Mouse (Mus musculus) cerebral cortex, adult 2 months (tissue): Measurements from ENCODE around the gene Ap3m1.

Experiments used
- WGBS: fragments of 180-500 bp; shearing (Covaris S2); methylation state at CpG from one replicate; pipeline ENCODE4 v1.1.7; 2018; 5-methylcytosine and 5-hydroxymethylcytosine counted together

The Ap3m1 gene

DNA sequence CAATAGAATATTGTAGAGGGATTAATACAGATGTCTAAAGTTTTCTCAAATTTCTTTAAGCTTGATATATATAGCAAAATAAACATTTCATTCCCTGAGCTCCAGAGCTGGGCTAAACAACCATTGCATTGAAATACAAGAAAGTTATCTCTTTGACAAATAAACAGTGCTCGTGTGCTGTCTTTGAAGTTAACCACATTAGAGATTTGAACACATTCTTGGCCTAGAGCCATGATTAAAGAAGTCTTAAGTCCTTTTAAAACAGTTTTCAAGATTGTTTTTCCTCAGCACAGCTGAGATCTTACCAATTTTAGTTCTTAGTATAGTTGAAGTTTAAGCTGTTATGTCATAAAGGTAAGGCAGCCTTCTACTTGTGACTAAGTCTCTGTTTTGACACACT lies 12.0 kb upstream of the Ap3m1 start:
- WGBS = 56% methylated on average over 1 of the region's 1 CpGs

DNA sequence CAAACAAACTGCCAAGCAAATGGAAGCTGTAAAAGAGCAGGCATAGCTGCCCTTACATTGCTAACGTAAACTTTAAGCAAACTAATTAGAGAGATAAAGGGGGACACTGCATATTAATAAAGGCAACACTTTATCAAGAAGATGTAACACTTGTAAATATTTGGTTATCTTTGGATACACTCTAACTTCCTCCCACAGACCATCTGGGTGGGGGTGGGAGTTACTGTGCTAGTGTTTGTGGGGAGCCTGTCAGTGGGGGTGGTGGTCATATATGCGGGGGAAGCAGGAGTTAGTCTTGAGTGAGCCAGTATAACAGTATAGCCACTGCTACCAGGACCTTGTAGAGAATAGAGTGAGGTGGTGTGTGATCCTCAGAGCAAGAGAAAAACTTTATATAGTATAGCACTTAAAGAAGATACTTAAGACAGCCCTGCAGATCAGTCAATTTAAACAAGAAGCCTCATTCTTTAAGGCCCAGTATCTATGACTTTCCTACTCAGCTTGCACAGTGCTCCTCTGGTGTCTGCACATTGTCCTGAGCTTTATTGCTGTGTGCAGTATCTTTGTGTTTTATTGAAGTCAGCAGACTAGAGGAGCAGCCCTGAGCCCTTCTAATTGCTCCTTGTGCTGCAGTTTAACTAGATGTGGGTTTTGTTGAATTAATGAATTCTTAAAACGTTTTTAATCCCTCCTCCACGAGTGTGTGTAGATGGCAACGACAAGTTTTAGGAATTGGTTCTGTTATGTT lies 10.6 kb upstream of the Ap3m1 start:
- 64% methylated on average over 5 of the region's 5 CpGs for WGBS

DNA sequence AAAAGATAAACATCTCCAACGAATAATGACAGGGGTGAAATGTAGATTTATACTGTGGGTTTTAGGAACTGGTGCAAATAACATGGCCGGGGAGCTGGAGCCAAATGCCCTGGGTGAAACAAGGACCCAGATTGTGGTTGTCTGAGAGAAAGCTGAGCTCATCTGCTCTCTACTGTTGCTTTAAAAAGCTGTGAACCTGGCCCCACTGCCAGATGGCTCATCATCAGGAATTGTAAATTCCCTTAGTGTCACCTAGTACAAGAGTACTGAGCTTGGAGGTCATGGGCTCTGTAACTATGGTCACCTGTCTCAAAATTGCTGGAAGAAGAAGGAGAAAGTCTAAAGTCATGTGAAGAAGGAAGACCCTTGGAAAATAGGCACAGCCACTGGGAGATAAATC lies 6.7 kb upstream of the Ap3m1 start:
- WGBS = 85% methylated on average over 2 of the region's 2 CpGs

DNA sequence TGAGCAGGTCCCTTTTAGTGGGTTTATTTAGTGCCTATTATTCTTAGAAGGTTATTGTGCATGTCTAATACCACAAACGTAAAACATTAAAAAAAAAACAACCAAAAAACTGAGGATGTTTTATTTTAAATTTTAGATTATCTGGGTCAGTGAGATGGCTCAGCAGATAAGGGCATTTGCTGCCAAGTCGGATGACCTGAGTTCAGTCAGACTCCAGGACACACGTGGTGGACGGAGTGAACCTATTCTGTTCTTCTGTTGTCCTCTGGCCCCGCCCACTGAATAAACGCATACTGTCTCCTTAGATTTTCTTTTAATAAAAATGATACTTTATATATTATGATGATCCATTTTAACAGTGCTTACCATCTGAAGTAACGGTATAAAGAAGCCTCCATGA lies 1.3 kb upstream of the Ap3m1 start:
- 66% methylated on average over 7 of the region's 7 CpGs for WGBS

DNA sequence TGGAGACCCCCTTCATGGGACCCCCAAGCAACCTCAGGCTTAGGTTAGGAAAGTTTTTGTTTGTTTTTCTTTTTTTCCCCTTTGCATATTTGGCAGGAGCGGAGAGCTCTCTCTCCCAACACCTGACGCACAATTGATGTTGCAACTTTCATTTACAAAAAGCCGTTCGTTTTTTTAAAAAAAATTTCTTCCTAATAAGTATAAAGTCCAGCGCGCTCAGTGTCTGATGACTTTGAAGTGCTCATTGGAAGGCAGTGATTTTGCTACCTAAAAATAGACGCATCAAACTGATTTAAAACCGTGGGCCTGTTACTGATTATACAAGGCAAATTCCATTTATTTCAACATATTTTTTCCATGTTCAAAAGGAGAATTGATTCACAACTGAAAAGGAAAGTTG lies 843 bp upstream of the Ap3m1 start:
- 6% methylated on average over 8 of the region's 8 CpGs for WGBS

DNA sequence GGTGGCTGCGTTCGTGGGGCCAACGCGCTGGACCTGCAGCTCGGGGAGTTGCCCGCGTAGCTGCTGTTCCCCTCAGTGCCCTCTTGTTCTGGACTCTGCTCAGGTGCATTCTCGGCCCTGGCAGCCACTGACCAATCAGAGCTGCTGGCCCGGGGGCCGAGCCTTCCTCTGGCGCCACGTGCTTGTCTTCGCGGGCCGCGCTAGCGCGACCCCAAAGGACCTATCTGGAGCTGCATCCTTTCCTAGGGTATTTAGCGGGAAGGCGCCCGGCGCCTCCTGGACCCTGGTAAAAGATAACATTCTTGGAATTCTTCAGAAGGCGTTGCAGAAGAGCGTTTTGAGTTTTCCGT lies 448 bp upstream of the Ap3m1 start:
- WGBS = under 1% methylated on average over 25 of the region's 25 CpGs

DNA sequence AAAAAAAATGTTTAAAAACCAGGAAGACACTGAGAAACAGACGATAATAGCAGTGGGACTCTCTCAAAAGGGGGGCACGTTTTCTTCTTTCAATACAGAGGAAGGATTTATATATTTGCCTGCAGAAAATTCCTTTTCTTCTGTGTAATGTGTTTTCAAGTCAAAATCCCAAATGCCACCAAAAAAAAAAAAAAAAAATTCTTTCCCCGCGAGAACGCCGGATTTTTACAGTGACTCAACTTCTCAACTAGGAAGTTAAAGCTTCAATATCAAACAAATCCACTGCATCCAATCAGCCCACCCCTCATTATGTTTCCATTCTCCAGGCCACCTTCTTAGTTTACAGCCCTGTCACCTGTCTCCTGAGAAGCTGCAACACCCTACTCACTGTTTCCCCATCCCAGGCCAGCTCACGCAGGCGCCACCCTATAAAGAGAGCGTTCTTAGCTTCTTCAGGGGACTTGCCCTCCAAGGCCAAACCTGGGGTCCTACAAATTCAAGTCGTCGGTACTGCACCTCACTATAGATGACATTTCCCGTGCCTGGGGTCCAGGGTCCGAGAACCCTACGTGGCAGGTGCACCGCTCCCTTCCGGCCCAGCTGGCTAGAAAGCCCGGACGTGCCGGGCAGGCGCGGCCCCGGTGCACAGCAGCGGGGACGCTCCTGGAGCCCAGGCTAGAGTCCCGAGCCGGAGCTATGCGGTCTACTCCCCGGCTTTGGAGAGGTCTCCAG lies 762 bp downstream of the Ap3m1 start:
- 4% methylated on average over 28 of the region's 28 CpGs for WGBS

DNA sequence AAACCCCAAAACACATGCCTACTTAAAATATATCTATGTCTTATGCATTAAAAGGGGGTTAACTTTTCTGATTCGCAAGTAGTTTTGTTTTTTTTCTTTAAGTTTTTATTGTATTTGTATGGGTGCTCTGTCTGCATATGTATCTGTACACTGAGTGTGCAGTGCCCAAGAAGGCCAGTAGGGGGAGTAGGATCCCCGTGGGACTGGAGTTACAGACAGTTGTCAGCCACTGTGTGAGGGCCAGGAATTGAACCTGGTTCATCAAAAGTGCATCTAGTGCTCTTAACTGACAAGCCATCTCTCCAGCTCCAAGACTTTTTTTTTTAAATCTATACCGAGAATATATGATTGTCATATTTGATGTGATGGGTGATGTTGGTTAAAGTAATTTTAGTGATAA lies 1.6 kb downstream of the Ap3m1 start:
- WGBS = 65% methylated on average over 3 of the region's 3 CpGs

DNA sequence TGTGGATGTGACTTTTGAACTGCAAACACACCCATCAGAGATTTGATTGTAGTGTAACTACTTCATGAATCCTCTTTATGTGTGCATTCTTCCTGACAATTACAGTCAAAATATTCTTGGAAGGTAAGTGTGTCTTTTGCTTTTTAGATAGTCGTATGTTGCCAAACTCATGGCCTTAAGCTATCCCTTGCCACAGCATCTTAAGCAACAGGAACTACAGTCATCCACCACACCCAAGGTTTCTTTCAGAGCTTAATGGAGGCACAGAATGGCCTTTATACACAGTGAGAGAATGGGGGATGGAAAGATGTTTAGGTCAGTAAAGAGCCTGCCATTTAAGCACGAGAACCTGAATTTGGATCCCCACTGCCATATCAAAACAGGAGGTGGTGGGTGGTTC lies 4.5 kb downstream of the Ap3m1 start:
- WGBS = 61% methylated on average over 2 of the region's 2 CpGs

DNA sequence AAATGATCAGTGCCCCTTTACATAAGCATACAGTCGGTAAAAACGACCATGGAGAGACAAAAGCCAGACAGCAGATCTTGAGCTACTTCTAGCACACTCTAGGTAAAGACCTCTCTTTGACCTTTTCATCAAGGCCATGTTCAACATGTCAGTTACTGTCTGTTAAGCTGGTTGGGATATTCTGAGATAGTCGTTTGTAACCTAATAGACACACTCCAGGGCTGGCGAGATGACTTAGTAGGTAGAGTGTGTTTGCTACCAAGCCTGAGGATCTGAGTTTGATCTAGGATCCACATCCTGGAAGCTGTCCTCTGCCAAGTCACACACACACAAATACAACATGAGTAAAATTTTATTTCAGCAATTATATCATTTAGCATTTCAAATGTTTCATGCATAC lies 12.7 kb downstream of the Ap3m1 start:
- WGBS = 81% methylated on average over 4 of the region's 4 CpGs

DNA sequence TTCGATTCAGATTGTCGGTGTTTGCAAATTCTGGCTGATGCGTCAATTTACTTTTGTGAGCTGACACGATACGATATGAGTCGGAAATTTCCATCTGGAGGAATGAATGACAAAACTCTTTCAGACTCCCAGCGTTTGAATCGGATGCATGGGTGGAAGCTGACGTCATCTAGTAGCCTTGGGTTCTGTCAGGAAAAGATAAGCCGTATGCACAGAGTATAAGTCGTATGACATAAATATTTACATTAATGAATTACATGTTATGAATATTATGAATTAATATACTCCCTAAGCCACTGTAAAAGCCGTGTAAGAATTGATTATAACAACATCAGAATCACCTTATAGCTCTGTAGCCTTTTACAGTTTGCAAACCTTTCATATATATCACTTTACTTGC lies 13.2 kb downstream of the Ap3m1 start:
- WGBS = 64% methylated on average over 12 of the region's 12 CpGs

DNA sequence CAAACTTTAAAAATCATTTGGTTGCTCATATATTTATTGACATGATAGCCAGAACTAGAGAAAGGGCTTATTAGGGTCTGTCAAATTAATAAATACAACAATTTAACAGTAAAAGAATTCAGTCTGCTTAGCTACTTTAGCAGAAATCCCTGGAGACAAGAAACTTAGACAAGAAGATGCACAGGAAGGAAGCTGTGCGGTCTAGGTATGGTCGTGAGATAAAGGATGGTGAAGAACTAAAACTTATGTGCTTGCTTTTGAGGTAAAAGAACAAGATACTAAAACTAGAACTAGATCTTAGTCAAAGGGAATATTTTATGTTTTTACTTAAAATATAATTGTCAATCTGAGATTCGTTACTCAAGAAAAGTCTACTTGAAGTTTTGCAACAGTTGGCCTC lies 17.5 kb downstream of the Ap3m1 start:
- WGBS = 84% methylated on average over 3 of the region's 3 CpGs

DNA sequence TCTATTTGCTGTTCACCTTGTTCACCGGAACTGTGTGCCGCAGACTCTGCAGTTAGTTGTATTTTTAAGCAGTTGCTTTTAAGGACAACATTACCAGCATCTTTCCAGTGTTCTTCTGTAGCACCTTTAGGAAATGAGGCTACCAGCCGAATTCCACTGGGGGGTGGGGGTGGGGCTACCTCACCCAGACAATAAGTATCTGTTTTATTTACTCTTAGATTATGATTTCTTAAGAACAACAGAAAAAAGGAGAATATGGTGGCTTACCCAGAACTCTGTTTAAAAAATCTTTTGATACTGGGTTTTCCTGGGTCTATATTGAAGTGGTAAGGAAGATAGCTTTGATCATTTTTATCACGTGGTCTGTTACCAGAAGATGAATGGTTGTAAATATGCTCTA lies 18.0 kb downstream of the Ap3m1 start:
- 66% methylated on average over 4 of the region's 4 CpGs for WGBS

DNA sequence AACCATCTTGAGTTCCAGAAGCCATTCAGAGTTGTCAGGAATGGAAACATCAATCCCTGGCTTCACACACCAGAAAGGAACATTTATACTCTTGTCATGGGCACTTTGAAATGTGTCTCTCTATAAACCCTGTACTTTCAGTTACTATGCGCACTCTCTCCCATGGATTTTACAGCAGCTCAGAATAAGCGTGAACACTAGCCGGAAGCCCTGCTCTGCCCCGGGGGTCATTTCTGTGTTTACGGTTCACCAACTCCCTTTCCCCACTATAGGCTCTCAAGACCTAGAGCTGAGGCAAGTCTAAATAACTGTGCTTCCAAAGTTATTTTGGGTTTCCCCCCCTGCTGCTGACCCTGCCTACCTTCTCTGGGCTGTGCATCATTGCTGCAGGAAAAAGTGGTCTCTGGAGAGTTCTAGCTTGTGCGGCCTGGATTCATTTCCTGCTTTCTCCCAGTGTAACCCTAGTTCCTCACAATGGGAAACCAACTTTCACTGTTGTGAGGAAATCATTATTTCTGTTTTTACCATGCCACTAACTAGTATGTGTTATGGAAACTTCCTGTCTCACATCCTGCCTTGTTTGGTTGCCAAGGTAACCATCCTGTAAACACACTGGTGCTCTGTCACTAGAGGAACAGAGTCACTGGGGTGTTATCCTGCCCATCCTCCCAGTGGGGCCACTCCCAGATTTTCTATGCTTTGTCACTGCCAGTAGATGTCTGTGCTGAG lies 20.4 kb downstream of the Ap3m1 start:
- WGBS = 67% methylated on average over 6 of the region's 6 CpGs

DNA sequence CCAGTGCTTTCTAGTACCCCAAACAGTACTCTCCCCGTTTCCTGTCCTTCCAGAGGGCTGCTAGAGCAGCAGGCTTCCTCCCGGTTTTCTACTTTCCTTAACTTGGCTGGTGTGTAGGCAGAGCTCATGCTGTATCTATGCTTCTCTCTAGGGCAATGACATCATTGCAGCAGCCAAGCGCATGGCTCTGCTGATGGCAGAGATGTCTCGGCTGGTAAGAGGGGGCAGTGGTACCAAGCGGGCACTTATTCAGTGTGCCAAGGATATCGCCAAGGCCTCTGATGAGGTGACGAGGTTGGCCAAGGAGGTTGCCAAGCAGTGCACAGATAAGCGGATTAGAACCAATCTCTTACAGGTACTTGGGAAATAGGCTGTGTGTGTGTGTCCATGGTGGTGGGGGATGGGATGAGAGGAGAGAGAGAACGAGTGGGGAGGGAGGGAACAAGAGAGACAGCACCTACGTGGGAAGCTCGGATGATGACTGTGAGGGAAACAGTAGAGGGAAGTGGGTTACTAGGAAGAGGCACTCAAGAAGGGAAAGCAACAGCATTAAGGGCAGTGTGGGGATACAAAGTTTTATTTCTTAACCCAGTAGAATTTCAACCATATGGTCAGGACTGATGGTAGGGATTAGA lies 23.2 kb downstream of the Ap3m1 start:
- WGBS = 37% methylated on average over 11 of the region's 11 CpGs

DNA sequence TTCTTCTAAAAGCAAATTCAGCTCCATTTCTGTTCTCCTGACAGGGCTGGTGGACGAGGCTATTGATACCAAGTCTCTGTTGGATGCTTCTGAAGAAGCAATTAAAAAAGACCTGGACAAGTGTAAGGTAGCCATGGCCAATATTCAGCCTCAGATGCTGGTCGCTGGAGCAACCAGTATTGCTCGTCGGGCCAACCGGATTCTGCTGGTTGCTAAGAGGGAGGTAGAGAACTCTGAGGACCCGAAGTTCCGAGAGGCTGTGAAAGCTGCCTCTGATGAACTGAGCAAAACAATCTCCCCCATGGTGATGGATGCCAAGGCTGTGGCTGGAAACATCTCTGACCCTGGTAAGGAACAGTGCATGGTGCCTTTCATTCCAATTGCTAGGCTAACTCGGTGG lies 31.9 kb downstream of the Ap3m1 start:
- 78% methylated on average over 8 of the region's 8 CpGs for WGBS

DNA sequence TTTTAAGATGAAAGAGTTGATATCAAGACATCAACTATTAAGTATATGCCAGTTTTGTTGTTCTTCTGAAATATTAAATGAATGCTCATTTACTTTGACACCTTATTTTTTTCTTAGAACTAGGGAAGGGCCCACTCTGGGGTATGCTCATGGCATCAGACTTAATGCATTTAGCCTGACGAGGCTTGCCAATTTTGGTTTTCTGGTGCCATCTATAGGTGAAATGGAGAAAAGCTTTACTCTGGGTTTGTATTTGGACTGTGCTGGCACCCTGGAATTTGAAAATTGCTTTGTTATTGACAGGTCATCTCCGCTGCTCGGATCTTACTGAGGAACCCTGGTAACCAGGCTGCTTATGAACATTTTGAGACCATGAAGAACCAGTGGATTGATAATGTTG lies 33.3 kb downstream of the Ap3m1 start:
- WGBS = 39% methylated on average over 3 of the region's 3 CpGs

DNA sequence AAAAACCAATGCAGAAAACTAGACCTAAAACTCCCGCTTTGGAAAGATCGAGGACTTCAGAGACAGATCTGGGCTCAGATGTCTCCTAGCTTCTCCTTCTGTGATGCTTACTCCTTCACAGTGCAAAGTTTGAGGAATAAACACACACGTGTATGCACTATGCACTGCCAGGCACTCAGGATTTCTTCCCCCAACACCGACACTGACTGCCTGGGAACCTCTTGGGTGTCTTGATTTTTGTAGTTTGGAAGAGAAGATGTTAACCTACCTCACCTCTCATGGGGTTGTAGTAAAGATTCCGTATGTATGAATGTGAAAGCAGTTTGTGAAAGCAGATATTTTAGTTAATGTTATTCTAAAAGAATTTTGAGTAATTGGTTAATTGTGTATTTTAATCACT lies 34.4 kb downstream of the Ap3m1 start:
- WGBS = 90% methylated on average over 5 of the region's 5 CpGs

DNA sequence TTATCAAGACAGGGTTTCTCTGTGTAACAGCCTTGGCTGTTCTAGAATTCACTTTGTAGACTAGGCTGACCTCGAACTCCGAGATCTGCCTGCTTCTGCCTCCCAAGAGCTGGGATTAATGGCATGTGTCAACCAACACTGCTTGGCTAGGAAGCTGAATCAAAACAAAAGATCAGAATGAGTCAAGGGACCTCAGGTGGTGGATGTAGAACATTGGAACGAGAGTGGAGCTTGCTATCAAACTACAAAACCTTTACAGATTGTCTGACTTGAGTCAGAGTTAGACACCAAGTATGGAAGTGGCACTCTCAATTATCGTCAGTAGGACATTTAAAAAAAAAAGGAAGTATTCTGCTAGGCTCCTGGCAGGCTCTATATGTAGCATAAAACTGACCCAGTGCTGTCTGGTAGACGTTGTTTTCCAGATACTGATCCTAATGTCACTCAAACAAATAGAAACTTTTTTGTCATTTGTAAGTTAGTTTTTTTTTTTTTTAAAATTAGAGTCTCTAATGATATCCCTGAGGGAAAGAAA lies 38.4 kb downstream of the Ap3m1 start:
- 87% methylated on average over 5 of the region's 5 CpGs for WGBS

DNA sequence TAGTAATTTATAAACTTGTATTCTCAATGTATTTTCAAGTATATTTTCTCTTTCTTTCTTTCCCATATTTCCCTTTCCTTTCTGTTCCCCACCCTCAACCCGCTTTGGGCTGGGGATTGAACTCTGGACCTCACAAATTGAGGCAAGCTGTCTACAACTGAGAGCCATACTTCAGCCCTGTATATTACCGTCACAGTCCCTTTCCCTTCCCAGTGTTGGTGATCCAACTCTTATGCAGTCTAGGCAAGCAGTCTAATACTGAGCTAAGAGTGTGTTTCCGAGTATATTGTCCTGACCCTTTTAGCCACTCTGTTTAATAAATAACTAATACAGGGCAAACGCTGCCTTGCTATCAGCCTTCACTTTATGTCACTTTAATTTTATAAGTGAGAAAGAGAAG lies 52.7 kb downstream of the Ap3m1 start:
- 91% methylated on average over 4 of the region's 4 CpGs for WGBS

DNA sequence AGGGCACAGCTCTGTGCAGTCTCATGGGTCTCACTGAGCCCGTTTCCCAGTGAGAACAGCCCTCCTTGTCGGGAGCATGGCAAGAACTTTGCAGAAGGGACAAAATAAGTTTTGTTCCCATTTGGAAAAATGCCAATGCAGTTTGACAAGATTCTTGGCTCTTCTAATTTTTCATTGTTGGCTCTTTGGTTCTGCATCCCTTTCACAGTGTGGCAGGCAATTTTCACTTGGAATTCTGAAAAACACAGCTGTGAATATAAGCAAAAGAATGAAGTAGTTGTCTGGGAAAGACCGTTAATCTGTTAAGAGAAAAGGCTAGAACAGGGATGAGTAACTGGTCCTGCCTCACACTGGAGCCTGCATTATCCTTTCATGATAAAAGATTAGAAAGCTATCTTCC lies 54.8 kb downstream of the Ap3m1 start:
- 46% methylated on average over 3 of the region's 3 CpGs for WGBS

DNA sequence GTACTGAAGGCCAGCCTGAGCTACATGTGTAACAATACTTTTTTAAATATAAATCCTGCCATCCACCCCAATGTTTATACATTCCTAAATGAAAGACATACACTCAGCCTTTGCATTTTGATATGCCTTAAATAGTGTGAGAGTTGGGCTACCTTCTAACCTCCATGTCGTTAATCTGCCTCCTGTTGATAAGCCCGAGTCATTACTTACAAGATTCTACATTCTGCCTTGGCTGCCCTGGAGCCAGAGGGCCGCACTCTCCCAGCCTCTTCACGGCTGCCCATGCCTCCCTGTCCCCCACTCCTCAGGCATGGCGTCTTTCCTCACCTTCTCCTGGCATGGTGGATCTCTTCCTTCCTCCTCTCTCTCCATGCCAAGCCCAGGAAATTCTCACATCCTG lies 55.9 kb downstream of the Ap3m1 start:
- 80% methylated on average over 5 of the region's 5 CpGs for WGBS
